Mouse (Mus musculus) liver, embryonic 14.5 days (tissue): ENCODE measurements around the gene Mbd6. TPM values are rescaled to one million over a fixed set of nuclear protein-coding genes. Genes with fewer than 3 reads are reported as not detected.

Source experiments
- ATAC-seq: fragments of 200-750 bp; cut with Nextera tagmentation; 2 replicates; pipeline ENCODE4 v1.8.0; 2017; ENCODE audit warnings: moderate number of reproducible peaks, mild to moderate bottlenecking, moderate library complexity; ENCODE audit not compliant: insufficient read depth
- DNase-seq, 3 experiments: peaks; one replicate each; pipeline ENCODE4 v3.0.0-alpha.2; 2012 to 2013; ENCODE audit warnings: low read depth in 3 of 3, low spot score in 3 of 3
- H3K27ac ChIP-seq: fragments of 300-500 bp; sonication (generic); 2 replicates; pipeline ENCODE4 v1.5.1; 2014; ENCODE audit warnings: moderate library complexity, mild to moderate bottlenecking, control low read depth, inconsistent platforms
- H3K27me3 ChIP-seq: fragments of 300-500 bp; sonication (generic); 2 replicates; pipeline ENCODE4 v1.6.1; 2014; ENCODE audit warnings: mild to moderate bottlenecking, low read length, moderate library complexity; ENCODE audit not compliant: control insufficient read depth, insufficient read depth
- H3K36me3 ChIP-seq: fragments of 300-500 bp; sonication (generic); replicated peaks from 2 replicates; pipeline ENCODE4 v1.6.1; 2014; ENCODE audit warnings: low read depth; ENCODE audit not compliant: control insufficient read depth, insufficient read depth
- H3K4me1 ChIP-seq, 2 experiments: fragments of 200-500 bp in 1 of 2; fragments of 300-500 bp in 1 of 2; sonication (generic) in 1 of 2; replicated peaks; 2 replicates each; pipeline ENCODE4 v1.6.1; 2012 to 2014; ENCODE audit warnings: antibody characterized with exemption in 1 of 2, inconsistent platforms in 1 of 2, low read length in 1 of 2; ENCODE audit not compliant: control insufficient read depth in 2 of 2, insufficient read depth in 2 of 2
- H3K4me2 ChIP-seq: fragments of 300-500 bp; sonication (generic); 2 replicates; pipeline ENCODE4 v1.6.1; 2014; ENCODE audit warnings: low read depth, mild to moderate bottlenecking, control low read depth, moderate library complexity
- H3K4me3 ChIP-seq, 2 experiments: fragments of 200-500 bp in 1 of 2; fragments of 300-500 bp in 1 of 2; sonication (generic) in 1 of 2; 2 replicates each; pipeline ENCODE4 v1.5.1; 2012 to 2014; ENCODE audit warnings: low read depth in 2 of 2, low read length in 2 of 2, mild to moderate bottlenecking in 2 of 2, control low read depth in 1 of 2, inconsistent platforms in 1 of 2, moderate library complexity in 1 of 2; ENCODE audit not compliant: insufficient read depth in 1 of 2
- H3K9ac ChIP-seq: fragments of 300-500 bp; sonication (generic); replicated peaks from 2 replicates; pipeline ENCODE4 v1.6.1; 2014; ENCODE audit warnings: mild to moderate bottlenecking, control low read depth, moderate library complexity
- H3K9me3 ChIP-seq: fragments of 300-500 bp; sonication (generic); 2 replicates; pipeline ENCODE4 v1.6.1; 2016; ENCODE audit warnings: low read length, mixed read lengths; ENCODE audit not compliant: control insufficient read depth
- CTCF ChIP-seq: IDR thresholded peaks from 2 replicates; pipeline ENCODE4 v1.5.1; 2016; ENCODE audit warnings: antibody characterized with exemption, low read depth, control low read depth
- EP300 ChIP-seq: IDR thresholded peaks from 2 replicates; pipeline ENCODE4 v1.6.1; 2016; ENCODE audit warnings: antibody characterized with exemption, low read depth
- WGBS: fragments of 180-500 bp; shearing (Covaris S2); extraction: QIAGEN DNeasy Blood & Tissue Kit; methylation state at CpG from one replicate; pipeline ENCODE4 v1.1.7; 2014; ENCODE audit not compliant: insufficient replicate concordance; 5-methylcytosine and 5-hydroxymethylcytosine counted together
- polyA plus RNA-seq, 2 experiments: library from polyadenylated mRNA; depleted of rRNA in 1 of 2; stranded (reverse) in 1 of 2; unstranded in 1 of 2; fragments of >200 nt; fragmentation: Nextera tagmentation in 1 of 2; extraction: Ambion mirVana in 1 of 2; gene quantifications; 2 replicates each; pipeline versions ENCODE4 v1.2.1 to v1.2.3; 2012 to 2014

The Mbd6 gene
- polyA plus RNA-seq, 2 experiments: 5.6 to 11.0 TPM

DNA sequence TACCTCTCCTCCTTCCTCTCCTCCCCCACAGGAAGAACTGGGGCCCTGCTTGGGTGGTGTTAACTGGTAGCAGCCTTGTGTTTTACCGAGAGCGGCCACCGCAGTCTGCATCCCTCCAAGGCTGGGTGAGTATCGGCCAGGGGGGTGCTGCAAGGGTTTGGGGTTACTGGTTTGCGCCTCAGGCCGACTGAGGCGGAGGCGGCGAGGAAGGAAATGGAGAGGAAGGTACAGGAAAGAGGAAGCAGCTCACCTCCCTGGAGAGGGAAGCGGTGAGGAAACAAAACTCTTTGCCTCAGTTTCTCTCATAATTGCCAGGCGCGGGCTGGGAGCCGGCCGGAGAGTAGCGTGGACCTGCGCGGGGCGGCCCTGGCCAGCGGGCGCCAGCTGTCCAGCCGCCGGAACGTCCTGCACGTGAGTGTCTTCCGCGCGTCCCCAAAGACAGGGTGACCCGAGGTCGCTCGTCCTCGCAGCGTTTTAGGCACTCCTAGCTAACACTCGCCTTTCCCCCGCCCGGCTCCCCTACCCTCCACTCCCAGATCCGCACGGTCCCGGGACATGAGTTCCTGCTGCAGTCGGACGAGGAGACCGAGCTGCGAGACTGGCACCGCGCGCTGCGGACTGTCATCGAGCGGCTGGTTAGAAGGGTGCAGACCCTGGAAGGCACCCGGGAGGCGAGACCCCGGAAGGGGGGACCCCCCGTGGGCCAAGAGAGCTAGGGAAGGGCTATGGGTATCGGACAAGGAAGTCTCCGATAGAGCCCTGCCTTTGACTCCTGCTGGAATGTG lies 37.4 kb upstream of the Mbd6 start:
- Histone ChIP-seq H3K9me3 (no peaks in the 10 kb centered on the region), H3K4me2 (peak overlapping the region; percentile 89), H3K4me1 (peaks cover 11 to 14% of the 10 kb centered on the region in 2 experiments), H3K4me3 (peak overlapping the region; percentile 56 to 65), H3K27ac (no peak overlapping the region), H3K9ac (peak overlapping the region; percentile 65), H3K27me3 (peaks cover 11% of the 10 kb centered on the region; the same call in 1 of the 2 replicates), H3K36me3 (no peaks in the 10 kb centered on the region)
- DNase-seq: no peak
- ATAC-seq: peak; percentile 57
- no peak for TF ChIP-seq EP300
- no peak for TF ChIP-seq CTCF
- WGBS: 1% methylated on average over 54 of the region's 54 CpGs

DNA sequence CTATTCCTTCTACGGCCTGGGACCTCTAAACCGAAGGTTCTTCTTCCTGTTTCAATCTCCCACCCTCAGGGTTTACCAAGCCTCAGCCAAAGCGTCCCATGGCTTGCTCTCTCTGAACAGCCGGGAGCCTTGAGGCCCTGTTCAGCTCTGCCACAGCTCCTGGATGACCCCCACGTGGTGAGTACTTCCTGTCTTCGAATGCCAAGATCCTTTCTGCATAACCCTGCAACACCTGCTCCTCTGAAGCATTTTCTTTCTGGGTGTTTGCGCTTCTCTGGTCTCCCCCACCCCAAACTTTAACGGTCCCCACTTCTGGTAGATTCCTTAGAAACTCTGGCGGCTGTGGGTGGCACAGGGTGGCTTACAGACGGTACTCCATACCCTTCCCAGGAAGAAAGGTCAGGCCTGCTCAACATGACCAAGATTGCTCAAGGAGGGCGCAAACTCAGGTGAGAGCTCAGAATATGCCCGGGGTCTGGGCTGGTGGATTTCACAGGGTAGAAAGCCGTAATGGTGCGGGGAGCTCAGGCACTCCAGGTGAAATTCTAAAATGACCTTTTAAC lies 36.7 kb upstream of the Mbd6 start:
- peaks cover 11 to 14% of the 10 kb centered on the region in 2 experiments for H3K4me1 ChIP-seq
- no peak for DNase-seq
- TF ChIP-seq EP300 (no peak), CTCF (no peak)
- peak overlapping the region; percentile 89 for H3K4me2 ChIP-seq
- H3K36me3 ChIP-seq: no peaks in the 10 kb centered on the region
- WGBS: 16% methylated on average over 14 of the region's 14 CpGs
- no peak overlapping the region for H3K27ac ChIP-seq
- no peaks in the 10 kb centered on the region for H3K9me3 ChIP-seq
- peak; percentile 35; the same call in 1 of the 2 replicates for ATAC-seq
- H3K27me3 ChIP-seq: peaks cover 11% of the 10 kb centered on the region; the same call in 1 of the 2 replicates
- peak overlapping the region; percentile 65; the same call in 1 of the 2 replicates for H3K9ac ChIP-seq
- H3K4me3 ChIP-seq: peak overlapping the region; percentile 56 to 65; a peak in 3 of 4 replicates

DNA sequence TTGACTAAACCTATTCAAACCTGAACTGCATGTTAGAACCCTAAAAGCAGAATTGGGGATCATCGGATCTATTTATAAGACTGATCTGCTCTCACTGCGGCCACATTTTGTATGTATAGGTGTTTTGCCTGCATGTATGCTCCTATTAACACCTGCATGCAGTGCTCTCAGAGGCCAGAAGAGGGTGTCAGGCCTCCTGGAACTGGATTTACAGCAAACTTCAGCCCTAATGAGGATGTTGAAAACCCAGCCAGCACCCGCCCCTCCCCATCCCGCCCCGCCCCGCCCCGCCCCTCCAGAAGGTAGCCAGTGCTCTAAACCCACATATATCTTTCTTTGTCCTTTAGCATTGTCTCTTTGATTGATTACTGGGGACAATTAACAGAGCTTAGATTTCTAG lies 35.7 kb upstream of the Mbd6 start:
- Histone ChIP-seq H3K27ac (no peak overlapping the region), H3K9ac (no peak overlapping the region)
- peak; percentile 62 to 68 (median 67) for DNase-seq

DNA sequence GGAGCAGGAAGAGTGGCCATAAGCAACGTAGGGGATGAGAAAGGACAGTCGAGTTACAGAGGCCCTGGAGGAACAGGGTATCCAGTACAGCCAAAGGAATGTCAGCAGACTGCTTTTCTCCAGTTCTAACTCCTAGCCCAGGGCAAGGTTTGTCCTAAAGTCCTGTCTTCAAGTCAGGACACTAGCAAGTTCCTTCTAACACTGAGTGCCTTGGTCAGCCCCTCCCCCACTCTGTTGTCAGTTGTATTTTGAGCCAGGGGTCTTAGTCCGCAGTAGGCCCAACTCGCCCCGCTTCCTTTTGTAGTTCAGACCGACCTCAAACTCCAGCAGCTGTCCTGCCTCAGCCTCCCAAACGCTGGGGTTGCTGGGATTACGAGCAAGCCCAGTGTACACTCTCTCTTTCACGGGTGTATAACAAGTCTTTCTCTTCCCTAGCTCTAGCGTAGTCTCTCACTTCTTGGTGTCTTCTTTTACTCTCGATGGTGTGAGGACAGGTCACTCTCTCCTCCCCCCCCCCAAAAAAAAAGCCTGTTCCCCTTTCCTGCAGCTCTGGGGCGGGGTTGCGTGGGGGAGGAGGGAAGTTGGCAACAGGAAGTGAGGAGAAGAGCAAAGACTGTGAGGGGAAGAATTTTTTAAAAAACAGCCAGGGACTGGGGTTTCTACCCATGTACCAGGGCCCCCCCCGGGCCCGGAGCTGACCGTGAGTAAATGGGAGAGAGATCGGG lies 34.5 kb upstream of the Mbd6 start:
- no peak for ATAC-seq
- Histone ChIP-seq H3K4me2 (peak overlapping the region; percentile 44), H3K27ac (no peak overlapping the region)

More for the DNA sequence above, 35.7 kb upstream of the Mbd6 start:
- peak overlapping the region in 1 of 2 experiments; percentile 34; a peak in 1 of 4 replicates for H3K4me3 ChIP-seq
- H3K4me2 ChIP-seq: peak overlapping the region; percentile 51
- TF ChIP-seq CTCF (peak; percentile 58), EP300 (no peak)
- peak; percentile 52; the same call in 1 of the 2 replicates for ATAC-seq
- H3K36me3 ChIP-seq: no peaks in the 10 kb centered on the region
- no peaks in the 10 kb centered on the region for H3K9me3 ChIP-seq
- H3K27me3 ChIP-seq: peaks cover 11% of the 10 kb centered on the region; the same call in 1 of the 2 replicates
- WGBS: 6% methylated on average over 7 of the region's 7 CpGs
- peaks cover 11 to 14% of the 10 kb centered on the region in 2 experiments for H3K4me1 ChIP-seq

More for the DNA sequence above, 34.5 kb upstream of the Mbd6 start:
- peaks cover 11 to 14% of the 10 kb centered on the region in 2 experiments for H3K4me1 ChIP-seq
- H3K9me3 ChIP-seq: no peaks in the 10 kb centered on the region
- no peak overlapping the region for H3K9ac ChIP-seq
- 16% methylated on average over 17 of the region's 17 CpGs for WGBS
- no peaks in the 10 kb centered on the region for H3K36me3 ChIP-seq
- TF ChIP-seq CTCF (no peak), EP300 (no peak)
- DNase-seq: no peak
- H3K27me3 ChIP-seq: peaks cover 11% of the 10 kb centered on the region; the same call in 1 of the 2 replicates
- peak overlapping the region; percentile 14 to 34; a peak in 3 of 4 replicates for H3K4me3 ChIP-seq
